Mouse (Mus musculus) spleen, adult 2 months (tissue): ENCODE data around the gene Dhrs2. TPM values are rescaled to one million over a fixed set of nuclear protein-coding genes. Genes with fewer than 3 reads are reported as not detected.

Source experiments
- DNase-seq, 2 experiments: peaks; one replicate each; pipeline versions ENCODE4 v3.0.0 to v3.0.0-alpha.2; 2012 to 2021; ENCODE audit warnings: low spot score in 2 of 2, low read depth in 1 of 2
- H3K27ac ChIP-seq: fragments of 200-500 bp; 2 replicates; pipeline ENCODE4 v1.5.1; 2012; ENCODE audit warnings: low read length, inconsistent platforms; ENCODE audit not compliant: insufficient read depth
- H3K27me3 ChIP-seq: fragments of 200-500 bp; 2 replicates; pipeline ENCODE4 v1.6.1; 2012; ENCODE audit warnings: mild to moderate bottlenecking, moderate library complexity, low read length, inconsistent platforms; ENCODE audit not compliant: control insufficient read depth, insufficient read depth
- H3K36me3 ChIP-seq: fragments of 200-500 bp; 2 replicates; pipeline ENCODE4 v1.6.1; 2012; ENCODE audit warnings: mild to moderate bottlenecking, low read length, inconsistent platforms; ENCODE audit not compliant: control insufficient read depth, insufficient read depth
- H3K4me1 ChIP-seq: fragments of 200-500 bp; 2 replicates; pipeline ENCODE4 v1.6.1; 2011; ENCODE audit warnings: inconsistent platforms; ENCODE audit not compliant: control insufficient read depth, insufficient read depth, insufficient read length
- H3K4me3 ChIP-seq: fragments of 200-500 bp; 2 replicates; pipeline ENCODE4 v1.5.1; 2011; ENCODE audit warnings: mild to moderate bottlenecking, inconsistent platforms; ENCODE audit not compliant: insufficient read depth, insufficient read length; ENCODE audit errors: extremely low read depth
- CTCF ChIP-seq: fragments of 200-500 bp; IDR thresholded peaks from 2 replicates; pipeline ENCODE4 v1.5.1; 2011; ENCODE audit warnings: mild to moderate bottlenecking, inconsistent platforms; ENCODE audit not compliant: insufficient read depth, insufficient read length, insufficient replicate concordance; ENCODE audit errors: extremely low read depth
- POLR2A ChIP-seq: fragments of 200-500 bp; IDR thresholded peaks from 2 replicates; pipeline ENCODE4 v1.6.1; 2011; ENCODE audit warnings: low read depth, low read length, inconsistent platforms
- WGBS: fragments of 180-500 bp; shearing (Covaris S2); methylation state at CpG from one replicate; pipeline ENCODE4 v1.1.7; 2018; 5-methylcytosine and 5-hydroxymethylcytosine counted together
- polyA plus RNA-seq: library from polyadenylated mRNA; depleted of rRNA; stranded (reverse); fragments of >200 nt; gene quantifications from 2 replicates; pipeline ENCODE4 v1.2.3, GENCODE M21; 2012

The Dhrs2 gene
- polyA plus RNA-seq, 1 experiment: not detected

- Histone ChIP-seq H3K4me1 (peaks cover 4% of the 10 kb centered on the region; the same call in 1 of the 2 replicates), H3K36me3 (no peaks in the 10 kb centered on the region), H3K4me3 (no peak overlapping the region), H3K27ac (no peak overlapping the region), H3K27me3 (no peaks in the 10 kb centered on the region)
- no peak for DNase-seq
- TF ChIP-seq CTCF (no peak), POLR2A (no peak)
- WGBS: 91% methylated on average over 9 of the region's 9 CpGs
Observed at GRCm38 (mm10) chr14:55189351-55189769, 32.4 kb upstream of the Dhrs2 start.

GRCm38 (mm10) chr14:55193354-55193753 lies 28.5 kb upstream of the Dhrs2 start:
- WGBS: 8% methylated on average over 8 of the region's 8 CpGs
- H3K27ac ChIP-seq: peak overlapping the region; percentile 69
- no peak for DNase-seq

GRCm38 (mm10) chr14:55193876-55194635 lies 27.8 kb upstream of the Dhrs2 start:
- TF ChIP-seq CTCF: no peak
- TF ChIP-seq POLR2A: no peak; the same call in 1 of the 2 replicates
- H3K27me3 ChIP-seq: no peaks in the 10 kb centered on the region
- peak overlapping the region; percentile 69 for H3K27ac ChIP-seq
- peaks cover 8% of the 10 kb centered on the region; the same call in 1 of the 2 replicates for H3K4me1 ChIP-seq
- peak overlapping the region; percentile 62 for H3K4me3 ChIP-seq
- DNase-seq: peak; percentile 63 to 68
- no peaks in the 10 kb centered on the region for H3K36me3 ChIP-seq
- 9% methylated on average over 14 of the region's 14 CpGs for WGBS

More at GRCm38 (mm10) chr14:55193354-55193753, 28.5 kb upstream of the Dhrs2 start:
- TF ChIP-seq POLR2A (no peak), CTCF (no peak)
- H3K36me3 ChIP-seq: no peaks in the 10 kb centered on the region
- peak overlapping the region; percentile 62; the same call in 1 of the 2 replicates for H3K4me3 ChIP-seq
- H3K4me1 ChIP-seq: peaks cover 8% of the 10 kb centered on the region; the same call in 1 of the 2 replicates
- H3K27me3 ChIP-seq: no peaks in the 10 kb centered on the region

GRCm38 (mm10) chr14:55194786-55195185 lies 27.0 kb upstream of the Dhrs2 start:
- Histone ChIP-seq H3K4me1 (peaks cover 8% of the 10 kb centered on the region; the same call in 1 of the 2 replicates), H3K27me3 (no peaks in the 10 kb centered on the region), H3K4me3 (no peak overlapping the region), H3K36me3 (no peaks in the 10 kb centered on the region), H3K27ac (no peak overlapping the region)
- TF ChIP-seq CTCF (no peak), POLR2A (no peak)
- no peak for DNase-seq
- WGBS: 54% methylated on average over 6 of the region's 6 CpGs

- no peak for TF ChIP-seq POLR2A
- no peak for TF ChIP-seq CTCF
- Histone ChIP-seq H3K4me3 (no peak overlapping the region), H3K4me1 (peaks cover 8% of the 10 kb centered on the region; the same call in 1 of the 2 replicates), H3K36me3 (no peaks in the 10 kb centered on the region), H3K27me3 (no peaks in the 10 kb centered on the region), H3K27ac (no peak overlapping the region)
- no peak for DNase-seq
- 5% methylated on average over 2 of the region's 2 CpGs for WGBS
Observed at GRCm38 (mm10) chr14:55197121-55197520, 24.7 kb upstream of the Dhrs2 start.

GRCm38 (mm10) chr14:55198187-55198586 lies 23.6 kb upstream of the Dhrs2 start:
- 83% methylated on average over 2 of the region's 2 CpGs for WGBS
- Histone ChIP-seq H3K27me3 (no peaks in the 10 kb centered on the region), H3K4me3 (no peak overlapping the region), H3K27ac (no peak overlapping the region), H3K4me1 (peaks cover 6% of the 10 kb centered on the region; the same call in 1 of the 2 replicates), H3K36me3 (no peaks in the 10 kb centered on the region)
- no peak for DNase-seq
- TF ChIP-seq CTCF: no peak
- no peak for TF ChIP-seq POLR2A

GRCm38 (mm10) chr14:55204544-55204943 lies 17.3 kb upstream of the Dhrs2 start:
- Histone ChIP-seq H3K27ac (no peak overlapping the region), H3K27me3 (no peaks in the 10 kb centered on the region), H3K36me3 (no peaks in the 10 kb centered on the region), H3K4me3 (no peak overlapping the region), H3K4me1 (no peaks in the 10 kb centered on the region)
- WGBS: 89% methylated on average over 3 of the region's 3 CpGs
- no peak for DNase-seq
- TF ChIP-seq CTCF (no peak), POLR2A (no peak)
